Mouse (Mus musculus) spleen, postnatal 14 days (tissue): ENCODE results near the gene Scgb1b12.
"Not testable (repeated sequence)": the region's sequence is repeated elsewhere in the genome, so short reads cannot be mapped to it uniquely, and the experiment has no call there.

Source experiments
- DNase-seq, 2 experiments: peaks; one replicate each; pipeline ENCODE4 v3.0.0; 2021 to 2022; ENCODE audit warnings: low spot score in 2 of 2

Gene Scgb1b12

DNA sequence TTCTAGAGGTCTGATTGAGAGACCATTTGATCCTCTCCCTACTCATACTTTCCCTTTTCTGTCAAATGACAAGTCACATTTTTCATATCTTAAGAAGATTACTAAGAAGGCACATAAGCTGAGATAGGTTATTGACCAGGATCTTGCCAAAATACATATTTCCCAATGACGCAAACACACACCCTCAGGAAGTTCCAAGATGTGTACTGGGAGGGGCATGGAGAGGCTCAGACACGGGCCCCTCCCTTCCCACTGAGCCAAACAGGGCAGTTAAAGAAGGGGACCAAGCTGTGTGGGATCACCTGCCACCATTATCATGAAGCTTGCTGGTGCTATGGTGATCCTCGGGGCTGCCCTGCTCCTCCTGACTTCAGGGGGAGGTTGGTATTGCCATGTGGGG lies at the start of gene Scgb1b12:
Scgb1b12 (plus strand) TSS at position 301 of the 400 bp plus-strand sequence.
- not testable (repeated sequence) for DNase-seq

GRCm38 (mm10) chr7:32327145-32327544 lies 6.8 kb upstream of the Scgb1b12 start, which contains the start of gene Scgb2b12:
TSS of gene Scgb2b12 (minus strand) at chr7:32327245.
- not testable (repeated sequence) for DNase-seq
